In the genomic region with DNA sequence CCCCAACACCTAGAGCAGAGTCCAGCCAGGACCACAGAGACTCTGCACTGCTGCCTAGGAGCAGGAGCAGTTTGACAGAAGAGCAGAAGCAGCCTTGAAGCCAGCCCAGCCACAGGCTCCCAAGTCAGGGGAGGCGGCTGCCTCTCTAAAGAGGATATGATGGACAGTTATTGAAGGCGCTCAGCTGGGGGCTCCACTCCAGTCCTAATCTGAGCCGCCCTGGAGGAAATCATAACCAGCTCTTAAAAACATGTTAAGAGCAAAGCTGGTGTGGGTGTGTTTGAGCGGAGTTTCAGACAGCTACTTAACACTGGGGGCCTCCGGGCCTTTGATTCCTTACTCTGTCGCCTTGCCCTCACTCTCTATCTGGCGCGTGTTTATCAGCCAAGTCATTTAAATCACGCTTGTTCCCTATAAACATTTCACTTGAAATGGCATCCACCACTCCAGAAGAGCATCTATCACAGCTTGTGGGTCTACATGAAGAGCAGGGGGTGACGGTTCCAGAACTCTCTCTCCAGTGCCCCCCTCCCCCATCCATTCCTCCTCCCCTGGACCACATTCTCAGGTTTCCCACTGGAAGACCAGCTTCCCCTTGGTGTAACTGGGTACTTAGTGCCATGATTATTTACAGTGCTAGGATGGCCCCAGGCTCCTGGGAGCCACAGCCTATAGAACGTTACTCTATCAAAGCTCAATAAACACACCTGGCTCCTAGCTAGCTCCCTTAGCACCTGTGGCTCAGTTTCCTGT, we compare ENCODE assay signal across 22 mouse cellular contexts. TPM values are rescaled to one million over a fixed set of nuclear protein-coding genes. Genes with fewer than 3 reads are reported as not detected.
"Had no signal": no experiment of that assay in that cellular context is flagged by ENCODE, and none has a peak within 500 bp of the region (broad histone marks: within the 10 kb centered on the region; RNA-seq: fewer than 3 reads in every experiment).

No protein-coding gene starts in this region.

- H3K9me3 ChIP-seq: intestine, embryonic 15.5 days; midbrain, embryonic 10.5 days; stomach, embryonic 15.5 days had no signal

- H3K4me1 ChIP-seq: midbrain, embryonic 10.5 days had no signal

- H3K9ac ChIP-seq: intestine, embryonic 15.5 days; liver, embryonic 14.5 days; stomach, embryonic 15.5 days had no signal

- H3K4me2 ChIP-seq: intestine, embryonic 15.5 days; stomach, embryonic 15.5 days had no signal

- H3K36me3 ChIP-seq: intestine, embryonic 15.5 days; midbrain, embryonic 10.5 days; stomach, embryonic 15.5 days had no signal

- H3K4me3 ChIP-seq: intestine, embryonic 15.5 days; midbrain, embryonic 10.5 days; myocyte; stomach, embryonic 15.5 days had no signal

- H3K27ac ChIP-seq: intestine, embryonic 15.5 days; liver, embryonic 14.5 days; midbrain, embryonic 10.5 days; stomach, embryonic 15.5 days had no signal

- H3K27me3 ChIP-seq: stomach, embryonic 15.5 days had no signal

- ATAC-seq: intestine, embryonic 15.5 days; lung, postnatal 0 days had no signal

- DNase-seq: kidney, adult 9 months; kidney, postnatal 4 days; left cerebral cortex, postnatal 4 days; lung, adult 18-20 months; lung, postnatal 4 days; midbrain, embryonic 14.5 days; spleen, adult 18-20 months; thymus, adult 2 months; thymus, postnatal 25 days had no signal

RNA-seq across cellular contexts. Expression of a gene that starts 56.1 kb away (rescaled TPM):
- total RNA-seq: layer of hippocampus, adult 8-10 months; layer of hippocampus, postnatal 14 days; left cerebral cortex, adult 18-20 months; left cerebral cortex, postnatal 10 days; left cerebral cortex, postnatal 4 days; liver, adult 2 months; megakaryocyte, adult 5-6 weeks; neutrophil, adult 5-6 weeks had no signal
- polyA plus RNA-seq: liver, adult 2 months; midbrain, embryonic 10.5 days; midbrain, embryonic 14.5 days had no signal
